8 mouse cellular contexts compared by ENCODE assay signal in the genomic region with DNA sequence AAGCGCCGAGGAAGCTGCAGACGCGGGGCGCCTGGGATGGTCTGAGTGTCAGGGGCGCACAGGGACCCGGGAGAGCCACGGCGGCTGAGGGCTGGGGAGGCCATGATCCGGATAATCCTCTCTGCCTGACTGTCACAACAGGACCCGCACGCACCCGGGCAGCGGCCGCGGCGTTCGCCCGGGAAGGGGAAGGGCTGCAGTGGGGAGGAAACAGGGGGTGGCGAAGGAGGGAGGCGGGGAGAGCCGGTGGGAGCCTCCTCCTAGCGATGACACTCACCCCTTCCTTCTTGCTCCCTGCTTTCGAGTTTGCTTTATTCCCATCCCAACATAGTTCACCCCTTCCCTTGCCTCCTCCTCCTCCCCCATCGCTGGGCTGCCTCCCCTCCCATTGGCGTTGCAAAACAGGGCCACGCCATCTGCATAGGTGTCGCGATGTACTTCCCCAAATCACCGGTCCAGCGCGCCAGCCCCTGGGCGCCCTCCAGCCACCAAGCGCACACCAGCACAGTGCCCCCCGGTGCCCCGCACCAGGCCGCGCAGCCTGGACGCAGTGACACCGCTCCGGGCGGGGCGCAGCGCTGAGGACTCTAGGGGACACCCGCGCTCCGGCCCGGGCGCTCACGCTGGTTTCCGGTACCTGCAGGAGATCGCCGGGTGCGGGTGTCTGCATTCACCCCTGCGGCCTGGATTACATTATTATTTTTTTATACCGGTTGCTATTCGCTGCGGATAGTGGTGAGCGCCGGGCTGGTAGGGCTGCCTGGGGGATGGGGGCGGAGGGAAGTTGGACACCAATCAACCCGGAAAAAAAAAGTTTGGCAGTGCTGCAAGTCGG. TPM values are rescaled to one million over a fixed set of nuclear protein-coding genes. Genes with fewer than 3 reads are reported as not detected.
DNase-seq lines count a peak whose midpoint lies in the region; ATAC-seq and TF ChIP-seq lines count a peak whose summit lies in the region.

No protein-coding gene starts in this region.

- no peak for TF ChIP-seq CTCF in E14TG2a.4 (conservative IDR thresholded peaks at IDR 0.05; ENCODE audit: low read length)

- H3K9me3 ChIP-seq in E14TG2a.4 (ENCODE audit: low read length), result peaks cover 30% of the 10 kb centered on the region

- H3K36me3 ChIP-seq in E14TG2a.4 (ENCODE audit: insufficient read depth, low read length), result no peaks in the 10 kb centered on the region

- peak overlapping the region; percentile 83 for H3K4me3 ChIP-seq in E14TG2a.4 (replicated peaks; ENCODE audit: low read length)

- H3K27me3 ChIP-seq in E14TG2a.4 (ENCODE audit: insufficient read depth, low read length), result peaks cover 68% of the 10 kb centered on the region

- peak; percentile 22 to 44 for ATAC-seq in hematopoietic stem cell, adult 5-6 weeks (replicated peaks in 1 of 2; ENCODE audit: insufficient read depth in 1 of 2, low FRiP score in 2 of 2, low TSS enrichment in 1 of 2, low read depth in 1 of 2, poor library complexity in 2 of 2, severe bottlenecking in 2 of 2)

- peak; percentile 77 for DNase-seq in cerebellum, adult 11 months
- peak; percentile 34 for DNase-seq in forelimb bud, embryonic 11.5 days (ENCODE audit: low read depth, low spot score)
- peak; percentile 69 for DNase-seq in layer of hippocampus, adult 9-11 months
- peak; percentile 72 for DNase-seq in lung, postnatal 14 days
- DNase-seq in ovary, postnatal 14 days (ENCODE audit: low spot score), result peak; percentile 45
- DNase-seq in thymus, postnatal 10 days (ENCODE audit: low spot score in 2 of 2), result peak; percentile 34

- peaks cover 28% of the 10 kb centered on the region for H3K4me1 ChIP-seq in E14TG2a.4 (replicated peaks; ENCODE audit: low read depth, low read length)

RNA-seq across cellular contexts. Expression of a gene that starts 1.7 kb away (rescaled TPM):
- 163 and 207 TPM in 2 replicates for total RNA-seq in hematopoietic stem cell, adult 5-6 weeks (2017)

Comparison
In these comparisons a context has a peak if more than half of its experiments do, and no peak if none do; other contexts are left out.
1. Peak in every context shown above with its lines: DNase-seq, ATAC-seq and H3K4me3 ChIP-seq.